Mouse (Mus musculus) liver, embryonic 16.5 days (tissue): ENCODE data around the gene Slc17a3. TPM values are rescaled to one million over a fixed set of nuclear protein-coding genes. Genes with fewer than 3 reads are reported as not detected.
A peak's percentile ranks its signal among the peaks of the same experiment; 100 is the strongest.

ENCODE experiments used
- ATAC-seq: fragments of 200-750 bp; cut with Nextera tagmentation; 2 replicates; pipeline ENCODE4 v1.8.0; 2017; ENCODE audit warnings: low read depth, mild to moderate bottlenecking, moderate number of reproducible peaks, moderate library complexity
- H3K27ac ChIP-seq: fragments of 300-500 bp; sonication (generic); 2 replicates; pipeline ENCODE4 v1.5.1; 2014; ENCODE audit warnings: mild to moderate bottlenecking, low read length
- H3K27me3 ChIP-seq: fragments of 300-500 bp; sonication (generic); 2 replicates; pipeline ENCODE4 v1.6.1; 2014; ENCODE audit warnings: low read depth, low read length, mixed read lengths; ENCODE audit not compliant: control insufficient read depth, insufficient read depth
- H3K36me3 ChIP-seq: fragments of 300-500 bp; sonication (generic); 2 replicates; pipeline ENCODE4 v1.6.1; 2014; ENCODE audit warnings: mild to moderate bottlenecking; ENCODE audit not compliant: control insufficient read depth, insufficient read depth
- H3K4me1 ChIP-seq: fragments of 300-500 bp; sonication (generic); 2 replicates; pipeline ENCODE4 v1.6.1; 2014; ENCODE audit warnings: low read depth, low read length, mixed read lengths; ENCODE audit not compliant: control insufficient read depth
- H3K4me2 ChIP-seq: fragments of 300-500 bp; sonication (generic); 2 replicates; pipeline ENCODE4 v1.6.1; 2014; ENCODE audit warnings: low read depth, low read length, mixed read lengths
- H3K4me3 ChIP-seq: fragments of 300-500 bp; sonication (generic); 2 replicates; pipeline ENCODE4 v1.5.1; 2014; ENCODE audit warnings: low read depth, mild to moderate bottlenecking, low read length
- H3K9ac ChIP-seq: fragments of 300-500 bp; sonication (generic); 2 replicates; pipeline ENCODE4 v1.6.1; 2014; ENCODE audit warnings: low read depth, low read length
- H3K9me3 ChIP-seq: fragments of 300-500 bp; sonication (generic); replicated peaks from 2 replicates; pipeline ENCODE4 v1.6.1; 2016; ENCODE audit warnings: low read length; ENCODE audit not compliant: control insufficient read depth
- WGBS: fragments of 180-500 bp; shearing (Covaris S2); extraction: QIAGEN DNeasy Blood & Tissue Kit; methylation state at CpG from one replicate; pipeline ENCODE4 v1.1.7; 2014; ENCODE audit not compliant: insufficient replicate concordance; 5-methylcytosine and 5-hydroxymethylcytosine counted together
- polyA plus RNA-seq: library from polyadenylated mRNA; unstranded; fragments of >200 nt; fragmentation: Nextera tagmentation; extraction: Ambion mirVana; gene quantifications from 2 replicates; pipeline ENCODE4 v1.2.1, GENCODE M21; 2015

The Slc17a3 gene
- polyA plus RNA-seq, result 7.9 and 9.2 TPM in 2 replicates

GRCm38 (mm10) chr13:23839308-23839707, at the start of gene Slc17a3:
TSS of gene Slc17a3 (plus strand) at chr13:23839434.
- Histone ChIP-seq H3K4me3 (no peak within 1 kb of the TSS), H3K4me1 (0 out of 2 replicates have a peak, but pooled peaks cover 2% of the 10 kb centered on the region), H3K27ac (no peak within 1 kb of the TSS), H3K9me3 (no peaks in the 10 kb centered on the region), H3K27me3 (no peaks in the 10 kb centered on the region), H3K4me2 (no peak within 1 kb of the TSS), H3K9ac (no peak within 1 kb of the TSS), H3K36me3 (no peaks in the 10 kb centered on the region)
- ATAC-seq, result no peak
- 50% methylated on average over 2 of the region's 2 CpGs for WGBS

- H3K27me3 ChIP-seq, result no peaks in the 10 kb centered on the region
- H3K4me3 ChIP-seq, result no peak overlapping the region
- no peak for ATAC-seq
- no peaks in the 10 kb centered on the region for H3K9me3 ChIP-seq
- no peak overlapping the region for H3K27ac ChIP-seq
- WGBS, result 31% methylated on average over 2 of the region's 2 CpGs
- no peak overlapping the region for H3K9ac ChIP-seq
- H3K36me3 ChIP-seq, result no peaks in the 10 kb centered on the region
- no peaks in the 10 kb centered on the region for H3K4me1 ChIP-seq
- no peak overlapping the region for H3K4me2 ChIP-seq
Observed at GRCm38 (mm10) chr13:23792520-23792919, 46.7 kb upstream of the Slc17a3 start.

GRCm38 (mm10) chr13:23799405-23799804, 39.8 kb upstream of the Slc17a3 start:
- 14% methylated on average over 5 of the region's 5 CpGs for WGBS
- ATAC-seq, result no peak
- Histone ChIP-seq H3K36me3 (no peaks in the 10 kb centered on the region), H3K4me3 (no peak overlapping the region), H3K4me2 (no peak overlapping the region), H3K4me1 (no peaks in the 10 kb centered on the region; the same call in 1 of the 2 replicates), H3K9me3 (no peaks in the 10 kb centered on the region), H3K9ac (no peak overlapping the region), H3K27me3 (no peaks in the 10 kb centered on the region), H3K27ac (no peak overlapping the region)

GRCm38 (mm10) chr13:23804532-23804931, 34.7 kb upstream of the Slc17a3 start:
- 45% methylated on average over 2 of the region's 2 CpGs for WGBS
- no peak overlapping the region for H3K27ac ChIP-seq
- H3K9me3 ChIP-seq, result no peaks in the 10 kb centered on the region
- peak; percentile 76 for ATAC-seq
- no peak overlapping the region for H3K4me2 ChIP-seq
- H3K9ac ChIP-seq, result no peak overlapping the region
- peaks cover 3% of the 10 kb centered on the region for H3K4me1 ChIP-seq
- no peaks in the 10 kb centered on the region for H3K27me3 ChIP-seq
- no peaks in the 10 kb centered on the region for H3K36me3 ChIP-seq
- H3K4me3 ChIP-seq, result no peak overlapping the region

GRCm38 (mm10) chr13:23806422-23807052, 32.7 kb upstream of the Slc17a3 start, which contains the start of gene Slc17a2:
TSS of gene Slc17a2 (plus strand) at chr13:23806993.
- H3K4me3 ChIP-seq, result no peak within 1 kb of the TSS
- ATAC-seq, result peak; percentile 79
- H3K27ac ChIP-seq, result peak within 1 kb of the TSS; percentile 32; the same call in 1 of the 2 replicates
- H3K4me2 ChIP-seq, result no peak within 1 kb of the TSS
- H3K27me3 ChIP-seq, result no peaks in the 10 kb centered on the region
- 58% methylated on average over 15 of the region's 15 CpGs for WGBS
- H3K9me3 ChIP-seq, result no peaks in the 10 kb centered on the region
- peaks cover 3% of the 10 kb centered on the region for H3K4me1 ChIP-seq
- H3K9ac ChIP-seq, result no peak within 1 kb of the TSS
- no peaks in the 10 kb centered on the region for H3K36me3 ChIP-seq

GRCm38 (mm10) chr13:23816148-23816547, 23.1 kb upstream of the Slc17a3 start:
- no peak overlapping the region for H3K27ac ChIP-seq
- H3K4me1 ChIP-seq, result no peaks in the 10 kb centered on the region
- no peaks in the 10 kb centered on the region for H3K36me3 ChIP-seq
- no peak overlapping the region for H3K4me3 ChIP-seq
- no peaks in the 10 kb centered on the region for H3K27me3 ChIP-seq
- no peak overlapping the region for H3K4me2 ChIP-seq
- ATAC-seq, result no peak
- 55% methylated on average over 2 of the region's 2 CpGs for WGBS
- H3K9me3 ChIP-seq, result no peaks in the 10 kb centered on the region
- no peak overlapping the region for H3K9ac ChIP-seq

- Histone ChIP-seq H3K27ac (no peak overlapping the region), H3K4me1 (no peaks in the 10 kb centered on the region), H3K27me3 (no peaks in the 10 kb centered on the region), H3K4me2 (no peak overlapping the region), H3K9me3 (no peaks in the 10 kb centered on the region), H3K9ac (no peak overlapping the region), H3K36me3 (no peaks in the 10 kb centered on the region), H3K4me3 (no peak overlapping the region)
- ATAC-seq, result no peak
- 41% methylated on average over 4 of the region's 4 CpGs for WGBS
Observed at GRCm38 (mm10) chr13:23820179-23820940, 18.9 kb upstream of the Slc17a3 start.

GRCm38 (mm10) chr13:23822213-23822612, 17.0 kb upstream of the Slc17a3 start:
- Histone ChIP-seq H3K4me1 (no peaks in the 10 kb centered on the region), H3K36me3 (no peaks in the 10 kb centered on the region), H3K27ac (no peak overlapping the region), H3K9me3 (no peaks in the 10 kb centered on the region), H3K4me2 (no peak overlapping the region), H3K9ac (no peak overlapping the region), H3K27me3 (no peaks in the 10 kb centered on the region), H3K4me3 (no peak overlapping the region)
- ATAC-seq, result no peak
- 38% methylated on average over 3 of the region's 3 CpGs for WGBS

- no peak overlapping the region for H3K4me2 ChIP-seq
- H3K9ac ChIP-seq, result no peak overlapping the region
- H3K36me3 ChIP-seq, result no peaks in the 10 kb centered on the region
- no peaks in the 10 kb centered on the region for H3K9me3 ChIP-seq
- no peak overlapping the region for H3K4me3 ChIP-seq
- no peak overlapping the region for H3K27ac ChIP-seq
- 53% methylated on average over 3 of the region's 3 CpGs for WGBS
- no peaks in the 10 kb centered on the region for H3K27me3 ChIP-seq
- no peak for ATAC-seq
- H3K4me1 ChIP-seq, result no peaks in the 10 kb centered on the region; the same call in 1 of the 2 replicates
Observed at GRCm38 (mm10) chr13:23826606-23827005, 12.6 kb upstream of the Slc17a3 start.
